Mouse (Mus musculus): Measurements from ENCODE around the gene Mrps34. TPM values are rescaled to one million over a fixed set of nuclear protein-coding genes. Genes with fewer than 3 reads are reported as not detected.
A peak's percentile ranks its signal among the peaks of the same experiment; 100 is the strongest.
"Not testable (repeated sequence)": the region's sequence is repeated elsewhere in the genome, so short reads cannot be mapped to it uniquely, and the experiment has no call there.

Mrps34 gene
- polyA plus RNA-seq, 1 experiment from 2014 or later, result 91.1 TPM

GRCm38 (mm10) chr17:24913984-24914383, 19.1 kb downstream of the Mrps34 start:
- H3K4me2 ChIP-seq, result no peak overlapping the region
- H3K36me3 ChIP-seq (replicated peaks), result peaks cover 97% of the 10 kb centered on the region
- no peak overlapping the region for H3K9ac ChIP-seq
- H3K27ac ChIP-seq, result no peak overlapping the region
- no peak overlapping the region for H3K4me3 ChIP-seq (replicated peaks)
- no peak for ATAC-seq (ENCODE audit: low FRiP score)
- H3K9me3 ChIP-seq, result no peaks in the 10 kb centered on the region
- H3K27me3 ChIP-seq, result no peaks in the 10 kb centered on the region
- H3K4me1 ChIP-seq, result no peaks in the 10 kb centered on the region

DNA sequence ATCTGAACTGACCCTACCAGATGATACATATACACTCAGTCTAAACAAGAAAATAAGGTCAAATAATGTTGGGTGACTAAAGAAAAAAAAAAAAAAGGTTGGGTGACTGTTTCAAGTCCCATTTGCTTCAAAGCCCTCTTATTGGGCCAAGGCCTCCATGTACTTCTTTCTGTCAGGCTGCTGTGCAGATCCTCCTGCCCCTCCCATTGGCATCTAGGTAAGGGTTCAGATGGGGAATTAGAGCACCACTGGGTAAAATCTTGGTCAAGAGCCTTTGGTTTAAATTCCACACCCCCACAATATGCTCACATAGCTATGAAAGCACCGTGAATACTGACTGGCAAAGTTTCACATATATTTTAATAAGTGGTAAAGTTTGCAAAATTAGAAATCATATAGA, 28.3 kb downstream of the Mrps34 start:
- no peak overlapping the region for H3K27ac ChIP-seq
- H3K4me3 ChIP-seq (replicated peaks), result no peak overlapping the region
- 93% methylated on average over 1 of the region's 1 CpGs for WGBS
- H3K27me3 ChIP-seq, result no peaks in the 10 kb centered on the region
- H3K36me3 ChIP-seq (replicated peaks), result peaks cover 90% of the 10 kb centered on the region
- no peaks in the 10 kb centered on the region for H3K9me3 ChIP-seq
- no peak for ATAC-seq (ENCODE audit: low FRiP score)
- no peak overlapping the region for H3K9ac ChIP-seq
- no peaks in the 10 kb centered on the region for H3K4me1 ChIP-seq
- no peak overlapping the region for H3K4me2 ChIP-seq

DNA sequence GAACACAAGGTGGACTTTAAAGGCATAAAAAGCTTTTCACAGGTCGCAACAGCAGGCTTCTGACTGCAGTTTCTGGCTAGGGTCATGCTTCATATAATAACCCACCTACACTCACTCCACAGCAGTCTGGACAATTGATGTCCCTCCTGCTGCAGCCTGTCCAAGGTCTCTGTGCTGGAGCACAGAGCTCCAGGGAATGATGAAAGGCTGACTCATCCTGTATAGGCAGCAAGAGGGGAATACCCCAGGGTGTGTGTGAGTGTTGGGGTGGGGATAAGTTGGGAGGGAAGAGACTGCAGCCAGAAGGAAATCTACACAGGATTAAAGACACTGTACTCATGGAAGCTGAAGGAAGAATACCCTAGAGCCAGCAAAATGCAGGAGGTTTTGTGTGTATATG, 34.6 kb downstream of the Mrps34 start:
- ATAC-seq (ENCODE audit: low FRiP score), result no peak
- no peak overlapping the region for H3K9ac ChIP-seq
- H3K36me3 ChIP-seq (replicated peaks), result peaks cover 38% of the 10 kb centered on the region
- 91% methylated on average over 1 of the region's 1 CpGs for WGBS
- no peak overlapping the region for H3K4me3 ChIP-seq (replicated peaks)
- H3K27me3 ChIP-seq, result no peaks in the 10 kb centered on the region
- H3K27ac ChIP-seq, result no peak overlapping the region
- H3K4me1 ChIP-seq, result peaks cover 9% of the 10 kb centered on the region
- no peaks in the 10 kb centered on the region for H3K9me3 ChIP-seq
- no peak overlapping the region for H3K4me2 ChIP-seq

DNA sequence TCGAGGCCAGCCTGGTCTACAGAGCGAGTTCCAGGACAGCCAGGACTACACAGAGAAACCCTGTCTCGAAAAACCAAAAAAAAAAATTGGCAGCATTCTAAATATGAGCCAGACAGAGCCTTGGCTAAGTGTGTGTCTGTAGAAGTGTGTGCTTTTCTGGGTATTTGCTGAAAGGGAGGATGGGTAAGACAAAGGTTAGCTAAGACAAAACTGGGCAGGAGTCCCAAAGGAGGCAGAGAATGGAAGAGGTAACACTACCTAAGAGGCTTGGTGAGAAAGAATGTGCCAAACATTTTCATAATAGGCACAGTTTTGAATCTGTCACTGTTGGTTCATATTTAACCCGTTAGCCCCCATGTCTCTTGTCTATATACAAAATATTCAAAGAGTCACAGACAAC, 37.5 kb downstream of the Mrps34 start:
- Histone ChIP-seq H3K27ac (no peak overlapping the region), H3K27me3 (no peaks in the 10 kb centered on the region), H3K4me1 (peaks cover 27% of the 10 kb centered on the region), H3K36me3 (replicated peaks) (peaks cover 10% of the 10 kb centered on the region), H3K4me3 (replicated peaks) (no peak overlapping the region), H3K9ac (no peak overlapping the region), H3K4me2 (no peak overlapping the region), H3K9me3 (no peaks in the 10 kb centered on the region)
- 94% methylated on average over 4 of the region's 4 CpGs for WGBS
- ATAC-seq (ENCODE audit: low FRiP score), result no peak

GRCm38 (mm10) chr17:24933163-24933562, 38.2 kb downstream of the Mrps34 start:
- Histone ChIP-seq H3K27me3 (no peaks in the 10 kb centered on the region), H3K9ac (no peak overlapping the region), H3K36me3 (replicated peaks) (peaks cover 7% of the 10 kb centered on the region; the same call in 1 of the 2 replicates), H3K27ac (no peak overlapping the region), H3K4me3 (replicated peaks) (no peak overlapping the region), H3K4me1 (peaks cover 27% of the 10 kb centered on the region), H3K9me3 (no peaks in the 10 kb centered on the region), H3K4me2 (no peak overlapping the region)
- WGBS, result 83% methylated on average over 4 of the region's 4 CpGs
- ATAC-seq (ENCODE audit: low FRiP score), result no peak

GRCm38 (mm10) chr17:24934926-24935325, 40.0 kb downstream of the Mrps34 start:
- Histone ChIP-seq H3K9ac (peak overlapping the region; percentile 93), H3K4me3 (replicated peaks) (peak overlapping the region; percentile 93; the same call in 1 of the 2 replicates), H3K9me3 (no peaks in the 10 kb centered on the region), H3K27me3 (no peaks in the 10 kb centered on the region), H3K4me2 (peak overlapping the region; percentile 75), H3K4me1 (peaks cover 27% of the 10 kb centered on the region), H3K27ac (no peak overlapping the region), H3K36me3 (replicated peaks) (peaks cover 7% of the 10 kb centered on the region; the same call in 1 of the 2 replicates)
- 87% methylated on average over 4 of the region's 4 CpGs for WGBS
- ATAC-seq (ENCODE audit: low FRiP score), result no peak

DNA sequence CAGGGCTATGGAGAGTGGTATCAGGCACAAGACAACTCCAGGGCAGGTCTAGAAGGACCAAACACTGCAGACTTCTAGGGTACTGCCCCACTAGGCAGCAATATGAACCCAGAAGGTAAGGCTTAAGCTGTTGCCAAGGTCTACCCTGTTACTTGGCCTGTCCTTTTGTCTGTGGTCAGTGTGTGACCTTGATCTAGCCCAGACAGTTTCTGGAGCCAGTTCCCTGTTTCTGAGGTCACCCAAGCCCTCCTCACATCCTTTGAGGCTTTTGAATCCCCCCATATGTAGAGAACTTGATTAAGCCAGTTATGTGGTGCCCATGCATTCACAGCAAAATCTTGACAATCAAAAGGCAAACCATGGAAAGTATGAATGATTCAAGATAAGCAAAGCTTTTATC, 40.8 kb downstream of the Mrps34 start:
- no peak overlapping the region for H3K27ac ChIP-seq
- H3K36me3 ChIP-seq (replicated peaks), result peaks cover 8% of the 10 kb centered on the region; the same call in 1 of the 2 replicates
- peak overlapping the region; percentile 75 for H3K4me2 ChIP-seq
- no peaks in the 10 kb centered on the region for H3K27me3 ChIP-seq
- peaks cover 27% of the 10 kb centered on the region for H3K4me1 ChIP-seq
- no peak for ATAC-seq (ENCODE audit: low FRiP score)
- H3K9ac ChIP-seq, result peak overlapping the region; percentile 93
- H3K9me3 ChIP-seq, result no peaks in the 10 kb centered on the region
- peak overlapping the region; percentile 93 for H3K4me3 ChIP-seq (replicated peaks)

DNA sequence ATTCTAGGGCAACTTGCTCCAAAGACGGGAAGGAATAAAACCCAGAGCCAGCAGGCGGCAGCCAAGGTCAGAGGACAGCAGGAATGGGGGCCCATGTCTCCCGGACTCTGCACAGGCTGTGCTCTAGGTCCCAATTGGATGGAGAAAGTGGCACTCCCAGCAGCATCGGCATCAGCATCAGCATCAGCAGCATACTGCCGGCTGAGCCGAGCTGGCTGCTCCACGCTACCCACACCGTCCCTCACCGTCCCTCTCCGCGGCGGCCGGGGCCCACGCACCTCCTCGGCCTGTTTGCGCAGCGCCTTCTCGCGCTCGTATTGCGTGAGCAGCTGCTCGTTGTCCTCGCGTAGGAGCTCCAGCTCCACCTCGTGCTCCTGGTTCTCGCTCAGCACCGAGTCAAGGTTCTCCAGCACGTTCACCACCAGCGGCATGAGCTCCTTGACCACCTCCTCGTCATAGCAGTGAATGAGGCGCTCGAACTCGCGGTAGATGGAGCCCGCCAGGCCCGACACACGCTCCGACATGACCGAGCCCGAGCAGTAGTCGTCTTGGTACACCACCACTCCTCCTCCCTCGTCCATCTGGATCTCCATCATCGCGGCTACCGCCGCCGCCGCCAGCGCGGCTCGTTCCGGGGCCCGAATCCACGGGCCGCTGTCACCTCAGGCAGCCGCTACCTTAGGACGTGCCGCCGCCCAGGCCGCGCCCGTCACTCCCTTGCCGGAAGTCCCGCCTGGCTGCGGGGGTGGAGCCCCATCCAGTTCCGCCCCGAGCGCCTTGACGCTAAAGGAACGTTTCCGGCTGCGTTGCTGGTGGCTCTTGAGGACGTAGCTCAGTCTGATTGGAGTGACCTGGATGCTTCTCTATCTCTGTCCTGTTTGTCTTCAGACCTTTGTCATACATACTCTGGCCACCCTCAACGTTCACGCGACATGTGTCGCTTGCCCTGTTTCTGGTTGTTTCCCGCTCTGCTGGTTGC, 41.6 kb downstream of the Mrps34 start, which contains the start of gene Mapk8ip3:
Gene Mapk8ip3, minus strand, starts transcription at position 719 of the 979 bp plus-strand sequence.
- Histone ChIP-seq H3K36me3 (replicated peaks) (peaks cover 10% of the 10 kb centered on the region; the same call in 1 of the 2 replicates), H3K27me3 (no peaks in the 10 kb centered on the region), H3K4me3 (replicated peaks) (peak within 1 kb of the TSS; percentile 93), H3K9ac (peak within 1 kb of the TSS; percentile 93), H3K4me2 (peak within 1 kb of the TSS; percentile 75), H3K4me1 (peaks cover 27% of the 10 kb centered on the region), H3K9me3 (no peaks in the 10 kb centered on the region), H3K27ac (peak within 1 kb of the TSS; percentile 88)
- peak; percentile 98 for ATAC-seq (ENCODE audit: low FRiP score)
- under 1% methylated on average over 78 of the region's 78 CpGs for WGBS

DNA sequence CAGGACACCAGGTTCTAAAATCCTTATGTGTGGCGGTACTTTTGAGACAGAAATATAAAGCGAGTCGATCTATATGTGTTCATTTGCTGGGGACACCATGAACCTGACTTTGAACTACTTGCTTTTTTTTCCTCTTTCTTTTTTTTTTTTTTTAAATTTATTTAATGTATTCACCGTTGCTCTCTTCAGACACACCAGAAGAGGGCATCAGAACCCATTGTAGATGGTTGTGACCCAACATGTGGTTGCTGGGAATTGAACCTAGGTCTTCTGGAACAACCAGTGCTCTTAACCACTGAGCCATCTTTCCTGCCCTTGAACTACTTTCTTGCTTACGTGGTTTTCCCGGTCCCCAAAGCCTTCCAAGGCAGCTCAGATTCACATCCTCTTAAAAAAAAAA, 42.4 kb downstream of the Mrps34 start:
- H3K36me3 ChIP-seq (replicated peaks), result peaks cover 10% of the 10 kb centered on the region; the same call in 1 of the 2 replicates
- ATAC-seq (ENCODE audit: low FRiP score), result no peak
- peaks cover 27% of the 10 kb centered on the region for H3K4me1 ChIP-seq
- H3K4me2 ChIP-seq, result peak overlapping the region; percentile 75
- peak overlapping the region; percentile 88 for H3K27ac ChIP-seq
- no peaks in the 10 kb centered on the region for H3K9me3 ChIP-seq
- peak overlapping the region; percentile 93 for H3K4me3 ChIP-seq (replicated peaks)
- H3K9ac ChIP-seq, result peak overlapping the region; percentile 93
- WGBS, result 47% methylated on average over 6 of the region's 6 CpGs
- H3K27me3 ChIP-seq, result no peaks in the 10 kb centered on the region

GRCm38 (mm10) chr17:24942453-24942852, 47.5 kb downstream of the Mrps34 start:
- ATAC-seq (ENCODE audit: low FRiP score), result not testable (repeated sequence)

GRCm38 (mm10) chr17:24943036-24943435, 48.1 kb downstream of the Mrps34 start:
- Histone ChIP-seq H3K9me3 (no peaks in the 10 kb centered on the region), H3K4me1 (no peaks in the 10 kb centered on the region), H3K4me2 (no peak overlapping the region), H3K36me3 (replicated peaks) (peaks cover 55% of the 10 kb centered on the region), H3K27ac (no peak overlapping the region), H3K4me3 (replicated peaks) (no peak overlapping the region), H3K9ac (no peak overlapping the region), H3K27me3 (no peaks in the 10 kb centered on the region)
- no peak for ATAC-seq (ENCODE audit: low FRiP score)
- WGBS, result 92% methylated on average over 7 of the region's 7 CpGs

More at GRCm38 (mm10) chr17:24942453-24942852, 47.5 kb downstream of the Mrps34 start:
- H3K27me3 ChIP-seq; H3K9me3 ChIP-seq; H3K4me3 ChIP-seq (replicated peaks); H3K27ac ChIP-seq; H3K4me2 ChIP-seq; H3K9ac ChIP-seq; H3K4me1 ChIP-seq: not testable (repeated sequence)
- 25% methylated on average over 2 of the region's 2 CpGs for WGBS
- H3K36me3 ChIP-seq (replicated peaks), result peaks cover 49% of the 10 kb centered on the region

DNA sequence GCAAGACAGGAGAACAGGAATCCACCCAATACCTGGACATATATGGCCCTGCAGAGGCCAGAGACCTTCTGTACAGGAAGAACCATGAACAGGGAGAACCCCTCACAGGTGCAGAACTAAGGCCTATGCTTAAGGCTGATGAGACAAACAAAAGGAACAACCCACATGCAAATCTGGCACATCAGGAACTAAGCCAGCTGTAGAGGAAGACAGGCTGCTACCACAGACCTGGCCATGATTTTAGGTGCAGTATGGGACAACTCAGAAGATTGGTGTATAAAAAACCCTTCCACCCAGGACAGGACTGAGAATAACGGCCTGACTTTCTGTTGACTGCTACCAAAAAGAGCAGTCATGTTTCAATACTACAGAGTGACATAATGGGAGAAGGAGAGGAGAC, 48.7 kb downstream of the Mrps34 start:
- not testable (repeated sequence) for ATAC-seq (ENCODE audit: low FRiP score); H3K27me3 ChIP-seq; H3K9ac ChIP-seq; H3K9me3 ChIP-seq; H3K27ac ChIP-seq; H3K4me1 ChIP-seq; H3K4me3 ChIP-seq (replicated peaks); H3K4me2 ChIP-seq
- WGBS, result 92% methylated on average over 1 of the region's 1 CpGs
- peaks cover 61% of the 10 kb centered on the region for H3K36me3 ChIP-seq (replicated peaks)

Data from forebrain, embryonic 12.5 days (tissue).